Mouse (Mus musculus) layer of hippocampus, postnatal 10 days (tissue): ENCODE results near the gene Cetn4. TPM values are rescaled to one million over a fixed set of nuclear protein-coding genes. Genes with fewer than 3 reads are reported as not detected.
A peak's percentile ranks its signal among the peaks of the same experiment; 100 is the strongest.

Experiments
- DNase-seq, 2 experiments: peaks; one replicate each; pipeline ENCODE4 v3.0.0; 2021; ENCODE audit warnings: low spot score in 2 of 2
- long read RNA-seq: library from polyadenylated mRNA; stranded (forward); transcript quantifications from one replicate; pipeline ENCODE4 v2.0.0, GENCODE M21; 2023
- total RNA-seq, 2 experiments: library from RNA; stranded (reverse); gene quantifications; 2 replicates each; pipeline ENCODE4 v1.2.3; 2021

The Cetn4 gene
- total RNA-seq, result 1 to 10 TPM; 7.4 to 8.4 TPM
- long read RNA-seq, partial matches to known transcripts, result 0 of 2 reads
- long read RNA-seq, other reads (novel, unspliced or antisense), result 0 of 2 reads

GRCm38 (mm10) chr3:37312370-37312941, at the start of gene Cetn4, which contains the start of gene Bbs12:
Gene Cetn4 (minus strand): TSS chr3:37312708.
Gene Bbs12 (plus strand): TSS chr3:37312554.
- peak; percentile 99 to 100 for DNase-seq

- DNase-seq, result no peak
Measured at GRCm38 (mm10) chr3:37360729-37361128, 48.2 kb upstream of the Cetn4 start.

GRCm38 (mm10) chr3:37354737-37355136, 42.2 kb upstream of the Cetn4 start:
- no peak for DNase-seq

GRCm38 (mm10) chr3:37353951-37354481, 41.5 kb upstream of the Cetn4 start:
- DNase-seq, result no peak

- no peak for DNase-seq
Measured at GRCm38 (mm10) chr3:37350386-37350785, 37.9 kb upstream of the Cetn4 start.

GRCm38 (mm10) chr3:37349166-37349548, 36.6 kb upstream of the Cetn4 start:
- no peak for DNase-seq

- DNase-seq, result peak; percentile 19 to 35
Measured at GRCm38 (mm10) chr3:37348221-37349165, 36.0 kb upstream of the Cetn4 start, which contains the start of gene Fgf2. Gene Fgf2 (plus strand): TSS chr3:37348346.

- DNase-seq, result no peak
Measured at GRCm38 (mm10) chr3:37347671-37348070, 35.2 kb upstream of the Cetn4 start.

- no peak for DNase-seq
Measured at GRCm38 (mm10) chr3:37342811-37343210, 30.3 kb upstream of the Cetn4 start.

- no peak for DNase-seq
Measured at GRCm38 (mm10) chr3:37341110-37341509, 28.6 kb upstream of the Cetn4 start.

GRCm38 (mm10) chr3:37334053-37334452, 21.5 kb upstream of the Cetn4 start:
- no peak for DNase-seq

- no peak for DNase-seq
Measured at GRCm38 (mm10) chr3:37331999-37332449, 19.5 kb upstream of the Cetn4 start.

- DNase-seq, result no peak
Measured at GRCm38 (mm10) chr3:37329963-37330362, 17.5 kb upstream of the Cetn4 start.

- DNase-seq, result no peak
Measured at GRCm38 (mm10) chr3:37328489-37328888, 16.0 kb upstream of the Cetn4 start.

- DNase-seq, result no peak
Measured at GRCm38 (mm10) chr3:37326627-37327026, 14.1 kb upstream of the Cetn4 start.

- DNase-seq, result no peak
Measured at GRCm38 (mm10) chr3:37325317-37326112, 13.0 kb upstream of the Cetn4 start.

GRCm38 (mm10) chr3:37324310-37324709, 11.8 kb upstream of the Cetn4 start:
- DNase-seq, result no peak

- no peak for DNase-seq
Measured at GRCm38 (mm10) chr3:37316233-37316632, 3.7 kb upstream of the Cetn4 start.

GRCm38 (mm10) chr3:37313371-37313770, 863 bp upstream of the Cetn4 start:
- no peak for DNase-seq

- no peak for DNase-seq
Measured at GRCm38 (mm10) chr3:37311897-37312369, 575 bp downstream of the Cetn4 start.
